Mouse (Mus musculus): ENCODE measurements around the gene BC051019.

- no peak for TF ChIP-seq CTCF (IDR thresholded peaks at IDR 0.05; ENCODE audit: low read depth)
- TF ChIP-seq EP300 (optimal IDR thresholded peaks at IDR 0.05), result no peak
Observed at GRCm38 (mm10) chr7:109712198-109712597, 11.5 kb downstream of the BC051019 start.

Measured in stomach, postnatal 0 days (tissue).